Mouse (Mus musculus) E14TG2a.4 (cell line): Measurements from ENCODE around the gene Sertad3.
"Not testable (repeated sequence)": the region's sequence is repeated elsewhere in the genome, so short reads cannot be mapped to it uniquely, and the experiment has no call there.

Source experiments
- H3K27me3 ChIP-seq: 2 replicates; pipeline ENCODE4 v1.6.1; 2014; ENCODE audit warnings: low read length, control low read depth; ENCODE audit not compliant: insufficient read depth
- H3K36me3 ChIP-seq: 2 replicates; pipeline ENCODE4 v1.6.1; 2014; ENCODE audit warnings: low read length, control low read depth; ENCODE audit not compliant: insufficient read depth
- H3K4me1 ChIP-seq: replicated peaks from 2 replicates; pipeline ENCODE4 v1.6.1; 2014; ENCODE audit warnings: low read depth, low read length, control low read depth
- H3K4me3 ChIP-seq: replicated peaks from 2 replicates; pipeline ENCODE4 v1.5.1; 2014; ENCODE audit warnings: mild to moderate bottlenecking, low read length
- H3K9me3 ChIP-seq: 2 replicates; pipeline ENCODE4 v1.6.1; 2014; ENCODE audit warnings: low read length, control low read depth
- CTCF ChIP-seq: conservative IDR thresholded peaks from 2 replicates; pipeline ENCODE4 v1.5.1; 2014; ENCODE audit warnings: low read length
- NANOG ChIP-seq: IDR thresholded peaks from 2 replicates; pipeline ENCODE4 v1.6.1; 2014; ENCODE audit warnings: borderline replicate concordance, low read length, mixed read lengths
- POU5F1 ChIP-seq: IDR thresholded peaks from 2 replicates; pipeline ENCODE4 v1.6.1; 2014; ENCODE audit warnings: low read length, borderline replicate concordance

The Sertad3 gene

GRCm38 (mm10) chr7:27486770-27487697 is 13.5 kb downstream of the Sertad3 start, which contains the start of gene Sertad1:
Sertad1 (plus strand) TSS chr7:27486910.
- peaks cover 77% of the 10 kb centered on the region for H3K4me1 ChIP-seq
- H3K27me3 ChIP-seq = no peaks in the 10 kb centered on the region
- no peaks in the 10 kb centered on the region for H3K9me3 ChIP-seq
- H3K4me3 ChIP-seq = peak within 1 kb of the TSS; percentile 95
- peaks cover 13% of the 10 kb centered on the region for H3K36me3 ChIP-seq
- TF ChIP-seq POU5F1 (no peak), NANOG (peak; percentile 16; the same call in 1 of the 2 replicates), CTCF (peak; percentile 31)

- Histone ChIP-seq H3K4me3 (peak overlapping the region; percentile 95), H3K36me3 (peaks cover 13% of the 10 kb centered on the region), H3K27me3 (no peaks in the 10 kb centered on the region), H3K4me1 (peaks cover 77% of the 10 kb centered on the region), H3K9me3 (no peaks in the 10 kb centered on the region)
- TF ChIP-seq CTCF (no peak), NANOG (no peak), POU5F1 (no peak)
Measured at GRCm38 (mm10) chr7:27487740-27488268, 14.2 kb downstream of the Sertad3 start.

DNA sequence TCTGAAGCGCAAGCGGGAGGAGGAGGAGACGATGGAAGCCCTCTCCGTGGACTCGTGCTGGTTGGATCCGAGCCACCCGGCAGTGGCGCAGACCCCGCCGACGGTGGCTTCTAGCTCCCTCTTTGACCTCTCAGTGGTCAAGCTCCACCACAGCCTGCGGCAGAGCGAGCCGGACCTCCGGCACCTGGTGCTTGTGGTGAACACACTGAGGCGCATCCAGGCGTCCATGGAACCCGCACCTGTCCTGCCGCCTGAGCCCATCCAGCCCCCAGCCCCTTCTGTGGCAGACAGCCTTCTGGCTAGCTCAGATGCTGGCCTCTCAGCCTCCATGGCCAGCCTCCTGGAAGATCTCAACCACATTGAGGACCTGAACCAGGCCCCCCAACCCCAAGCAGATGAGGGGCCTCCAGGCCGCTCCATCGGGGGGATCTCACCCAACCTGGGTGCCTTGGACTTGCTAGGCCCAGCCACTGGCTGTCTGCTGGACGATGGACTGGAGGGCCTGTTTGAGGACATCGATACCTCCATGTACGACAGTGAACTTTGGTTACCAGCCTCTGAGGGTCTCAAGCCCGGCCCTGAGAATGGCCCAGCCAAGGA is 15.8 kb downstream of the Sertad3 start:
- TF ChIP-seq NANOG (no peak), CTCF (no peak), POU5F1 (no peak)
- H3K27me3 ChIP-seq = no peaks in the 10 kb centered on the region
- H3K4me1 ChIP-seq = peaks cover 78% of the 10 kb centered on the region
- no peaks in the 10 kb centered on the region for H3K9me3 ChIP-seq
- H3K36me3 ChIP-seq = peaks cover 13% of the 10 kb centered on the region
- H3K4me3 ChIP-seq = peak overlapping the region; percentile 74

DNA sequence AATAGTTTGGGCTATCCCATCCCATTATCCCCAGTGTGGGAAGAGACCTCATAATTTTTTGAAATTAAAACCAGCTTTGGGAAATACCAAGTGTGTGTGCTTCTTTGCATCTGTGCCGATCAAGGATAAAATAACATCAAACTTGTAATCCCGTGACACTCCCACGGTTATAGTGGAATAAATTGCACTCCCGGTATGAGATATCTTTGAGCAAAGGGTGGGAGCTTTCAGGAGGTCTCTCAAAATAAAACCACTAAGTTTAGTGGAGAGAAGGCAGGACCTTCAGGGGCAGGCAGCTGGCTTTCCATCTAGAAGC is 16.6 kb downstream of the Sertad3 start:
- TF ChIP-seq NANOG (no peak), POU5F1 (no peak), CTCF (no peak)
- Histone ChIP-seq H3K27me3 (no peaks in the 10 kb centered on the region), H3K36me3 (peaks cover 13% of the 10 kb centered on the region), H3K4me3 (peak overlapping the region; percentile 74), H3K4me1 (peaks cover 73% of the 10 kb centered on the region), H3K9me3 (no peaks in the 10 kb centered on the region)

- H3K4me1 ChIP-seq = peaks cover 71% of the 10 kb centered on the region
- peaks cover 13% of the 10 kb centered on the region for H3K36me3 ChIP-seq
- TF ChIP-seq CTCF (peak; percentile 99), POU5F1 (no peak)
- peak overlapping the region; percentile 74 for H3K4me3 ChIP-seq
- H3K27me3 ChIP-seq = no peaks in the 10 kb centered on the region
- H3K9me3 ChIP-seq = no peaks in the 10 kb centered on the region
Measured at GRCm38 (mm10) chr7:27490543-27491329, 17.2 kb downstream of the Sertad3 start.

DNA sequence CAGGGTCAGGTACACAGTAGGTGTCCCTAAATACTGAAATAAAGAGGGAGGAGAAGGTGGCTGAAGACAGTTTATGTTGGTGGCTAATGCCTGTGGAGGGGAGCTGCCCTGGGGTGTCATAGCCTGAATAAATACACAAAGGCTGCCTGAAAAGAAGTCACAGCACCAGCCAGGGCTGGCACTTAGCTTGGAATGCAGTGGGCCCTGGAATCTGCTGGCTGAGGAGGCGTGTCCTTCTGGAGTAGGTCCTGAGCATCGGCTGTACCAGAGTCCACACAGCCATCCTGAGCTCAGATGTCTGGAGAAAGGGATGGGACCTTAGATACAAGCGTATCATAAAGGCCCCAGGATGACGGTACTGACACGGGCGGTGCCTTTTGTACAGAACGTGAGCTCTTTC is 18.3 kb downstream of the Sertad3 start:
- Histone ChIP-seq H3K36me3 (peaks cover 13% of the 10 kb centered on the region), H3K9me3 (no peaks in the 10 kb centered on the region), H3K4me3 (peak overlapping the region; percentile 74), H3K27me3 (no peaks in the 10 kb centered on the region), H3K4me1 (peaks cover 74% of the 10 kb centered on the region)
- no peak for TF ChIP-seq CTCF
- TF ChIP-seq POU5F1 = no peak
- TF ChIP-seq NANOG = no peak

DNA sequence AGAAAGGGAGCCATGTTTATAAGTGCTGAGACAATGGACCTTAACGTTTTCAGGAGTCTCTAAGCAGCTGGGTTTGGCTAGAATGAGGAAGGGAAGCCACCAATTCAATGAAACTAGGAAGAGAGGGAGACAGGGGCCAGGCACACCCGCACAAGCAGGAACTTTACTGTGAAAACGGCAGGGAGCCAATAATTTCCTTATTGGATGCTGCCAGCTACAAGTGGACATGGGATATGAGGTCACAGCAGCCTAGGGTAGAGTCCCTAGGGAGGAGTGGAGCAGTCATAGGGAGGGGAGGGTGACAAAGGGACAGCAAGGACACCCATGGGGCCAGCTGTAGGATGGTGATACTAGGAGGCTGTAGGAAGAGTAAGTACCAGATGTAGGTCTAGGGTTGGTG is 19.5 kb downstream of the Sertad3 start:
- Histone ChIP-seq H3K4me3 (no peak overlapping the region; the same call in 1 of the 2 replicates), H3K27me3 (no peaks in the 10 kb centered on the region), H3K9me3 (no peaks in the 10 kb centered on the region), H3K36me3 (peaks cover 13% of the 10 kb centered on the region), H3K4me1 (peaks cover 83% of the 10 kb centered on the region)
- no peak for TF ChIP-seq POU5F1
- TF ChIP-seq NANOG = no peak
- TF ChIP-seq CTCF = no peak

- TF ChIP-seq NANOG = no peak
- Histone ChIP-seq H3K4me3 (no peak overlapping the region; the same call in 1 of the 2 replicates), H3K4me1 (peaks cover 83% of the 10 kb centered on the region), H3K9me3 (no peaks in the 10 kb centered on the region), H3K36me3 (peaks cover 13% of the 10 kb centered on the region), H3K27me3 (no peaks in the 10 kb centered on the region)
Measured at GRCm38 (mm10) chr7:27493450-27493849, 19.9 kb downstream of the Sertad3 start.

GRCm38 (mm10) chr7:27494659-27495367 is 21.2 kb downstream of the Sertad3 start:
- H3K4me1 ChIP-seq = peaks cover 83% of the 10 kb centered on the region
- H3K4me3 ChIP-seq, H3K27me3 ChIP-seq, H3K36me3 ChIP-seq, H3K9me3 ChIP-seq: not testable (repeated sequence)
